Mouse (Mus musculus) urinary bladder, adult 18-20 months (tissue): ENCODE measurements around the gene Mrpl28.

Source experiments
- DNase-seq, 2 experiments: peaks; one replicate each; pipeline ENCODE4 v3.0.0; 2022; ENCODE audit warnings: low spot score in 2 of 2, mixed read lengths in 2 of 2

Gene Mrpl28

GRCm38 (mm10) chr17:26115956-26116487 lies 7.3 kb upstream of the Mrpl28 start:
- no peak for DNase-seq

GRCm38 (mm10) chr17:26116503-26117258 lies 6.6 kb upstream of the Mrpl28 start:
- no peak for DNase-seq

- peak in 1 of 2 experiments; percentile 49 for DNase-seq
These were observed 3.3 kb upstream of the Mrpl28 start for GRCm38 (mm10) chr17:26119766-26120710.

GRCm38 (mm10) chr17:26122431-26123140 lies 714 bp upstream of the Mrpl28 start:
- DNase-seq = no peak

GRCm38 (mm10) chr17:26124560-26124959 lies 1.3 kb downstream of the Mrpl28 start:
- no peak for DNase-seq

GRCm38 (mm10) chr17:26125226-26125625 lies 1.9 kb downstream of the Mrpl28 start:
- no peak for DNase-seq

GRCm38 (mm10) chr17:26131062-26131732 lies 7.9 kb downstream of the Mrpl28 start:
- no peak for DNase-seq

GRCm38 (mm10) chr17:26131856-26132853 lies 8.9 kb downstream of the Mrpl28 start:
- no peak for DNase-seq

- DNase-seq = no peak
These were observed 13.9 kb downstream of the Mrpl28 start for GRCm38 (mm10) chr17:26137106-26137750.

- DNase-seq = no peak
These were observed 14.4 kb downstream of the Mrpl28 start for GRCm38 (mm10) chr17:26137751-26138130.

- DNase-seq = peak; percentile 89 to 91
These were observed 15.0 kb downstream of the Mrpl28 start, which contains the start of gene Axin1 for GRCm38 (mm10) chr17:26138239-26138836. Gene Axin1, plus strand, starts transcription at chr17:26138688.

GRCm38 (mm10) chr17:26138901-26139381 lies 15.6 kb downstream of the Mrpl28 start:
- DNase-seq = no peak

- no peak for DNase-seq
These were observed 19.5 kb downstream of the Mrpl28 start for GRCm38 (mm10) chr17:26142796-26143195.

GRCm38 (mm10) chr17:26143386-26143785 lies 20.1 kb downstream of the Mrpl28 start:
- no peak for DNase-seq

- no peak for DNase-seq
These were observed 25.8 kb downstream of the Mrpl28 start for GRCm38 (mm10) chr17:26149056-26149455.

GRCm38 (mm10) chr17:26151886-26152630 lies 28.8 kb downstream of the Mrpl28 start:
- DNase-seq = no peak

GRCm38 (mm10) chr17:26162736-26163135 lies 39.4 kb downstream of the Mrpl28 start:
- DNase-seq = no peak

- no peak for DNase-seq
These were observed 44.7 kb downstream of the Mrpl28 start for GRCm38 (mm10) chr17:26168039-26168438.
